Mouse (Mus musculus) liver, adult 2 months (tissue): ENCODE measurements around the gene Hmx2. TPM values are rescaled to one million over a fixed set of nuclear protein-coding genes. Genes with fewer than 3 reads are reported as not detected.

ENCODE experiments used
- DNase-seq: peaks from one replicate; pipeline ENCODE4 v3.0.0-alpha.2; 2011; ENCODE audit warnings: low read depth, low spot score; ENCODE audit errors: extremely low read depth
- H3K27ac ChIP-seq: fragments of 200-500 bp; replicated peaks from 2 replicates; pipeline ENCODE4 v1.5.1; 2012; ENCODE audit warnings: low read depth, mild to moderate bottlenecking, control low read depth, inconsistent platforms, low read length; ENCODE audit not compliant: insufficient read depth
- H3K27me3 ChIP-seq: fragments of 200-500 bp; 2 replicates; pipeline ENCODE4 v1.6.1; 2012; ENCODE audit warnings: mild to moderate bottlenecking, moderate library complexity, low read length, inconsistent platforms; ENCODE audit not compliant: control insufficient read depth, insufficient read depth
- H3K36me3 ChIP-seq: fragments of 200-500 bp; 2 replicates; pipeline ENCODE4 v1.6.1; 2012; ENCODE audit warnings: low read length, inconsistent platforms; ENCODE audit not compliant: control insufficient read depth, insufficient read depth
- H3K4me1 ChIP-seq: fragments of 200-500 bp; 2 replicates; pipeline ENCODE4 v1.6.1; 2011; ENCODE audit warnings: low read length; ENCODE audit not compliant: control insufficient read depth, insufficient read depth
- H3K4me3 ChIP-seq: fragments of 200-500 bp; 2 replicates; pipeline ENCODE4 v1.5.1; 2011; ENCODE audit warnings: low read depth, mild to moderate bottlenecking, control low read depth, low read length, moderate library complexity; ENCODE audit not compliant: insufficient read depth
- H3K79me2 ChIP-seq: fragments of 200-500 bp; 2 replicates; pipeline ENCODE4 v1.6.1; 2012; ENCODE audit warnings: inconsistent platforms, mild to moderate bottlenecking, low read length, moderate library complexity; ENCODE audit not compliant: control insufficient read depth, insufficient read depth
- H3K9ac ChIP-seq: fragments of 200-500 bp; 2 replicates; pipeline ENCODE4 v1.6.1; 2012; ENCODE audit warnings: low read depth, mild to moderate bottlenecking, control low read depth, inconsistent platforms, low read length
- CTCF ChIP-seq: fragments of 200-500 bp; IDR thresholded peaks from 2 replicates; pipeline ENCODE4 v1.5.1; 2011; ENCODE audit warnings: low read depth, low read length, control low read depth
- POLR2A ChIP-seq: fragments of 200-500 bp; IDR thresholded peaks from 2 replicates; pipeline ENCODE4 v1.6.1; 2011; ENCODE audit warnings: low read length, control low read depth; ENCODE audit not compliant: insufficient read depth; ENCODE audit errors: extremely low read depth
- WGBS: fragments of 180-500 bp; shearing (Covaris S2); methylation state at CpG from one replicate; pipeline ENCODE4 v1.1.7; 2018; 5-methylcytosine and 5-hydroxymethylcytosine counted together
- polyA plus RNA-seq: library from polyadenylated mRNA; depleted of rRNA; stranded (reverse); fragments of >200 nt; gene quantifications from 2 replicates; pipeline ENCODE4 v1.2.3, GENCODE M21; 2012
- total RNA-seq: library from RNA; depleted of rRNA; stranded (reverse); fragments of >200 nt; gene quantifications from 2 replicates; pipeline ENCODE4 v1.2.3, GENCODE M21; 2014

Gene Hmx2
- total and polyA plus RNA-seq, 2 experiments = not detected

DNA sequence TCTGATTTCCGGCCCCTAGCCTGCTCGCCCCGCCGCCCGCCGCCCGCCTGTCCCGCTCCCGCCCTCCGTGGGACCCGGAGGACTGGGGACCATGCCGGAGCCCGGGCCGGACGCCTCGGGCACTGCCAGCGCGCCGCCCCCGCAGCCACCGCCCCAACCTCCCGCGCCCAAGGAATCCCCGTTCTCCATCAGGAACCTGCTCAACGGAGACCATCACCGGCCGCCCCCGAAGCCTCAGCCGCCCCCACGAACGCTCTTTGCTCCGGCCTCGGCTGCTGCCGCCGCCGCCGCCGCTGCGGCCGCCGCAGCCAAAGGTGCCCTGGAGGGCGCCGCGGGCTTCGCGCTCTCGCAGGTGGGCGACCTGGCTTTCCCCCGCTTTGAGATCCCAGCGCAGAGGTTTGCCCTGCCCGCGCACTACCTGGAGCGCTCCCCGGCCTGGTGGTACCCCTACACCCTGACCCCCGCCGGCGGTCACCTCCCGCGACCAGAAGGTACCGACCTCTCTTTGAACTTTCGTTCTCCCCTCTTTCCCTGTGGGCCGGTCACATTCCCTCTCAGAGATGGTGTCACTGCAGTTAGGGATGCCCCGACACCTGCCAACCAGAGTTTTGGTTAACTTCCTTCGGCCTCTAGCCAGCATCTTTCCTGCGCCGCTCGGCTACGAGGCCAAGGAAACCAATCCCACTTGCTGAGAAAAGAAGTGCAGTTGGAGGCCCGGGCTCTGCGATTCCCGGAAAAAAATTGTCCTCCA lies 5.5 kb upstream of the Hmx2 start:
- H3K4me1 ChIP-seq = peaks cover 3% of the 10 kb centered on the region; the same call in 1 of the 2 replicates
- no peak for DNase-seq
- H3K27ac ChIP-seq = no peak overlapping the region
- H3K4me3 ChIP-seq = no peak overlapping the region
- H3K36me3 ChIP-seq = no peaks in the 10 kb centered on the region
- WGBS = 2% methylated on average over 64 of the region's 71 CpGs
- TF ChIP-seq POLR2A (no peak), CTCF (no peak)
- H3K9ac ChIP-seq = no peak overlapping the region
- H3K79me2 ChIP-seq = no peaks in the 10 kb centered on the region
- peaks cover 41% of the 10 kb centered on the region for H3K27me3 ChIP-seq

- peaks cover 3% of the 10 kb centered on the region; the same call in 1 of the 2 replicates for H3K4me1 ChIP-seq
- WGBS = 2% methylated on average over 75 of the region's 75 CpGs
- no peak for TF ChIP-seq CTCF
- no peak for TF ChIP-seq POLR2A
- no peaks in the 10 kb centered on the region for H3K36me3 ChIP-seq
- no peak overlapping the region; the same call in 1 of the 2 replicates for H3K4me3 ChIP-seq
- H3K79me2 ChIP-seq = no peaks in the 10 kb centered on the region
- H3K9ac ChIP-seq = no peak overlapping the region
- no peak overlapping the region for H3K27ac ChIP-seq
- no peak for DNase-seq
- peaks cover 43% of the 10 kb centered on the region for H3K27me3 ChIP-seq
Observed at GRCm38 (mm10) chr7:131543623-131544481, 4.7 kb upstream of the Hmx2 start.

DNA sequence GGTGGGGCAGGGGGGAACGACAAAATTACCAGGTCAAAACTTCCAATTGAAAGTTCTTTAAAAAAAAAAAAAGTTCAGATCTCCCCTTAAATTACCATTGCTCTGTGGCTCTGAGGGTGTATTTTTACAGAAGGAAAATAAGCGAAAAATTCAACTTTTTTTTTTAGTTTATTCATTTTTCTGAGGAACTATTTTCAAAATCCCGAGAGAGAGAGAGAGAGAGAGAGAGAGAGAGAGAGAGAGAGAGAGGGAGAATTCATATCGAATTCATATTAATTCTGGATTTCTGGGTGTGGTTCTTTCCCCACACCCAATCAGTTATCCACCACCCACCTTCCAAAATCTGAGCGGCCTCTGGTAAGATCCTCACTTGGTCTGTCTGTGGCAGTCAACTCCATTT lies 3.7 kb upstream of the Hmx2 start:
- H3K79me2 ChIP-seq = no peaks in the 10 kb centered on the region
- H3K4me3 ChIP-seq = no peak overlapping the region
- no peak overlapping the region for H3K9ac ChIP-seq
- H3K27me3 ChIP-seq = peaks cover 51% of the 10 kb centered on the region
- TF ChIP-seq POLR2A (no peak), CTCF (no peak)
- H3K4me1 ChIP-seq = peaks cover 3% of the 10 kb centered on the region; the same call in 1 of the 2 replicates
- no peak overlapping the region for H3K27ac ChIP-seq
- H3K36me3 ChIP-seq = no peaks in the 10 kb centered on the region
- no peak for DNase-seq
- WGBS = 5% methylated on average over 5 of the region's 5 CpGs

GRCm38 (mm10) chr7:131545701-131546385 lies 2.7 kb upstream of the Hmx2 start:
- DNase-seq = no peak
- Histone ChIP-seq H3K79me2 (no peaks in the 10 kb centered on the region), H3K9ac (no peak overlapping the region), H3K4me3 (no peak overlapping the region), H3K27ac (no peak overlapping the region), H3K36me3 (no peaks in the 10 kb centered on the region), H3K27me3 (peaks cover 54% of the 10 kb centered on the region), H3K4me1 (peaks cover 3% of the 10 kb centered on the region; the same call in 1 of the 2 replicates)
- 7% methylated on average over 13 of the region's 13 CpGs for WGBS
- TF ChIP-seq POLR2A (no peak), CTCF (no peak)

GRCm38 (mm10) chr7:131546423-131546822 lies 2.1 kb upstream of the Hmx2 start:
- no peak overlapping the region for H3K4me3 ChIP-seq
- WGBS = 5% methylated on average over 2 of the region's 2 CpGs
- H3K27me3 ChIP-seq = peaks cover 59% of the 10 kb centered on the region

More at GRCm38 (mm10) chr7:131546423-131546822, 2.1 kb upstream of the Hmx2 start:
- TF ChIP-seq CTCF = no peak
- TF ChIP-seq POLR2A = no peak
- H3K9ac ChIP-seq = no peak overlapping the region
- no peaks in the 10 kb centered on the region for H3K79me2 ChIP-seq
- DNase-seq = no peak
- H3K36me3 ChIP-seq = no peaks in the 10 kb centered on the region
- no peak overlapping the region for H3K27ac ChIP-seq
- H3K4me1 ChIP-seq = peaks cover 3% of the 10 kb centered on the region; the same call in 1 of the 2 replicates
